Mouse (Mus musculus) right cerebral cortex, adult 18-20 months (tissue): ENCODE measurements around the gene Lrrn3.

Source experiments
- DNase-seq: peaks from one replicate; pipeline ENCODE4 v3.0.0; 2022; ENCODE audit warnings: mixed read lengths

The Lrrn3 gene

GRCm38 (mm10) chr12:41427464-41427863, 58.8 kb downstream of the Lrrn3 start:
- no peak for DNase-seq

GRCm38 (mm10) chr12:41425101-41425679, 61.0 kb downstream of the Lrrn3 start:
- no peak for DNase-seq

GRCm38 (mm10) chr12:41417961-41418360, 68.3 kb downstream of the Lrrn3 start:
- DNase-seq: no peak

GRCm38 (mm10) chr12:41417099-41417498, 69.1 kb downstream of the Lrrn3 start:
- no peak for DNase-seq

- no peak for DNase-seq
These were observed 69.6 kb downstream of the Lrrn3 start for GRCm38 (mm10) chr12:41416635-41417034.

GRCm38 (mm10) chr12:41409431-41409830, 76.8 kb downstream of the Lrrn3 start:
- DNase-seq: no peak

GRCm38 (mm10) chr12:41401923-41402322, 84.3 kb downstream of the Lrrn3 start:
- no peak for DNase-seq
